Mouse (Mus musculus) telencephalon, adult 2 months (tissue): Measurements from ENCODE around the gene Lcorl.
A peak's percentile ranks its signal among the peaks of the same experiment; 100 is the strongest.

Experiments used
- DNase-seq: peaks from one replicate; pipeline ENCODE4 v3.0.0-alpha.2; 2011; ENCODE audit warnings: low read depth, low spot score

Gene Lcorl

DNA sequence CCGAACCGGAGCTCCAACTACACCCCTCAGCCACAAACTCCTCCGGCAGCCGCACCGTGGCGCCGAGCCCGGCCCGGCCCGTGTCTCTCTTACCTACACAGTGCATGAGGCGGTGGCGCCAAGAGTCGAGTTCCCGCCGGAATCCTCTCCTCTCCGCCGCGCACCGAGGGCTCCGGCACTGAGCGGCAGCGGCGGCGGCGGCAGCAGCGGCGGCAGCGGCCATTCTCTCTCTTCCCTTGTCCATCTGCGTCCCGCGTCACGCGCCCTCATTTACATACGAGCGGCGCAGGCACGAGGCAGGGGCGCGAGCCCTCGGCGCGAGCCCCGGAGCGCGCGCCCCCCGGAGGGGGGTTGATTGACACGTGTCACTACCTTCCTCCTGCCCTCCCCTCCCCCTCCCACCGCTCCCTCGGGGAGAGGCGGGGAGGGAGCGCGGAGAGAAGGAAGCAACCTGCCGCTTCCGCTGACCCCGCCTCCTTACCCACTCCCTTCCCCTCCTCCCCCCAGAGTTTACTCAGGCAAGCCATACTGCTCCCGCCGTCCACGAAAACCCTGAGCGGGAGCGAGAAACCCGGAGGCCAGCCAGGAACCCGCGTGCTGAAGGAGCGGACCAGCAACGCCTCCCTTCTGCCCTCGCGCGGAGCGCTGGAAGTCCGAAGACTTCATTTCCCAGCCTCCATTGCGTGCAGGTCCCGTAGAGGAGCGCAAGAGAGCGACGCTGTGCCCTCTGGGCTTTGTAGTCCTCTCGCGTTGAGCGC, at the start of gene Lcorl:
Gene Lcorl, minus strand, starts transcription at position 362 of the 758 bp plus-strand sequence.
- DNase-seq = peak; percentile 92

DNA sequence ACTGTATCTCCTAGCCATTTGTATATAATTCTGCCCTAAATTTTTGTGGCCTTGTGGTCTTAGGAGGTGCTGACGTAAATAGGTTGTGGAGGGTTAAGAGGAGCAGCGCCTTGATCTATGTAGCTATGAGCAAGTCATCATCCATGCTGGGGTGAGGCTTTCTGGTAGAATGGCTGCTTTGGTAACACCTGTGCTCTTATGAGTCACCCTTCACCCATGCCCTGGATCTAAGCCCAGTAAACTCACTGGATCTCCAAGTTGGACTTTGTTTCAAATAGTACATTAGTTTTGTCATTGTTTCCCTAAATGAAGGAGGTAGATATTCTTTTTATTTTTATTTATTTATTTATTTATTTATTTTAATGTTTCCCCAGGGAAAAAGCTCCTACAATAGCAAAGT, 47.3 kb upstream of the Lcorl start:
- DNase-seq = no peak

DNA sequence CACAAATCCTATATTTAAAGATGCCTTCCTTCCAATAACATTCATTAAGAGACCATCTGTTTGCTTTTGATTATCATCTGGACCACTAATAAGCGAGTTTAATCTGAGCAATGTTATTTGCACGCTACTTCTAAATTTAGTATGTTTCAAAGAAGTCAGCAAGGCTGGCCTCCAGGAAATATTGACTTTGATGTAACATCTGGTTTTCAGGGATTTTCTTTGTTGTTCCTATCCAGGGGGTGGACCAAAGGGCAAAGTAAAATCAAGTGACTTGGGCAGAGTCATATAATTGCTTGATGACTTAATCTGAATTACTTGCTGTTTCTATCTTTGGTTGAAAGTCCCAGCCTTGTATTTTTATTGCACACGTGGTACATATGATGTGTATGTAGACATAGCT, 45.8 kb upstream of the Lcorl start:
- no peak for DNase-seq

DNA sequence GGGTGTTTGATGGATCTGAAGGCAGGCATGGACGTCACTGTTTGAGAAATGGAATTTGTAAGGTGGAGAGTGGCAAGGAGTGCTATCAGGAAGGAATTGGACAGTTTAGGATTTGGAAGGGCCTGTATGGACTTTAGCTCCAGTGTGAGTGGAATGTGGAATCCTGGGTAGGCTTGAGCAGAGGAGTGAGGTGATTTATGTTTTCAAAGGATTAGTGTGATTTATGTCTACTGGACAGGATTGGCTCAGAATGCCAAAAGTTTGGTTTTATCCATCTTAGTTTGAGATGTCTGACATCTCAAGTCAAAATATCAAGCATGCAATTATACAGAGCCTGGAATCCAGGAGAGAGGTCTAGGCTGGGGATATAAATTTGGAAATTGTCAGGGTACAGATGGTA, 37.9 kb upstream of the Lcorl start:
- DNase-seq = no peak

DNA sequence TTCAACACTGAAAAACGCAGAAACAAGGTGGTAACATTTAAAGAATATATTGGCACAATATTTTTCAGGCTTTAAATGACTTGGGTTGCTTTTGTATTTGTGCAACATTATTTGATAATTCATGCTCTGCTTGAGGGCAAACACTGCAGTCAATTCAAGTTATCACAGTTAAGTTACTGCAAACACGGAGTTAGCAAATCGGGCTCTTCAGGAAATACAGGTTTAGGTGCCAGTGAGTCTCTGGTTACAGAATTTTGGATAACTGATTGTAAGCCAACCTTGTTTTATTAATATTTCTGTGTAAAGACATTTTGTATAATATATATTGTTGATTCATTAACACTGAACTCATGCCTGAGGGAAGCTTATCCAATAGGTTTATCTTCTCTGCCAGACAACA, 36.3 kb upstream of the Lcorl start:
- no peak for DNase-seq

DNA sequence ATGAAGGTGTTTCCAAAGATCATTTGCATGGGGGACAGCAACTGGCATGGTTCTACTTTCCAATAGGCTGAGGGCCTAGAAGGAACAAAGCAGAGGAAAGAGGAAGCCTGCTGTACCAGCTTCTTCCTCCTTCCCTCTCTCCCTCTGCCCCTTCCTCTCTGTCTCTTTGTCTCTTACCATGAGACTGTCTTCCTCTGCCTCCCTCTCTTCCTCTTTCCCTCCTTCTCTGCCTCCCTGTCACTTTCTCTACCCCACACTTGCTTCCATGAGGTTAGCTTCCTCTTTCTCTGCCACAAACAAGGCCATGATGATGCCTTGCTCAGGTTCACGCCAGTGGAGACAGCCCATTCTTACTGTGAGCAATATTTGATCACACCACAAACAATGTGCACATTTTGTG, 18.9 kb upstream of the Lcorl start:
- DNase-seq = no peak

DNA sequence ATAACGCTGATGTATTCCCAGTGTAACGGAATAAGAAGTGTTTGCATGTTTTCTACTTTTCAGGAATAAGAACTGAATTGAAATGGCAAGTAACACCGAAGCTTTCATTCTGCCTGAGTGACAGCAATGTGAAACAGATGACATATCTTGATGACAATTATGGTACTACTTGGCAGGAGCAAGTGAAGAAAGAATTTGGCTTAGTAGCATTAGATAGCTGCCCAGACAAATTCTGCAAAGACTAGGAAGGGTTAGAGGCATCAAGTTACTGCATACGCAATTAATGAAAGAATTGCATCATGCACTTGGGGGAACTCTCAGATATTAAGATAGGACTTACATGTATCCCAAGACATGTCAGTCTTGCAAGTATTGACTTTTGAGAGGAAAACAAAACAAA, 18.1 kb upstream of the Lcorl start:
- no peak for DNase-seq

DNA sequence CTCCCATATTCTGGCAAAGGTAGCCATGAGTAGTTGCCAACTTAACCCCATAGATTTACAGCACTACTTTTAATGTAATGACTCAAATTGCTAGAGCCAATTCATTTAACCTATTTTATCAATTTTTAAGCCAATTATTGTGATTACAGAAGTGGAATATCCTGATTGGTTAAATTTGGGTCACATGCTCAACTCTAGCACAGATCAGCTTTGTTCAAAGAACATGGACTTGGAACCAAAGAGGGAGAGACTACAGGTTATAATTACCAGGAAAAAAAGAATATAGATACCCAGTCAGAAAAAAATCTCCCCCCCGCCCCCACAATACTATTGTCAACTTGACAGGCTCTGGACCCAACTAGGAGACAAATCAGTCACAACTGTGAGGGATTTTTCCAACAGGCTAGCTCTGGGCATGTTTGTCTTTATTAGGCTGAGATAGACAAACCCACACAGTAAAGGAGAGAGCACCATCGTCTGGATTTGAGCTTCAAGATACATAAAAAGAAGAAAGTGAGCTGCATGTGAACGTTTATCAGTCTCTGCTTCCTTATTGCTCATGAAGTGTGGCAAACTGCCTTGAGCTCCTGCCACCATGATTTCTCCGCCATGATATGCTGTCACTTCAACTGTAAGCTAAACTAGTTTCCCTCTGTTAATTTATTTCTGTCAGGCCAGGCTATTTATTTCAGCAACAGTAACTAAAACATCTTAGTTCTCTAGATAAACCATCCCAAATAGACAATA, 17.0 kb upstream of the Lcorl start:
- no peak for DNase-seq

DNA sequence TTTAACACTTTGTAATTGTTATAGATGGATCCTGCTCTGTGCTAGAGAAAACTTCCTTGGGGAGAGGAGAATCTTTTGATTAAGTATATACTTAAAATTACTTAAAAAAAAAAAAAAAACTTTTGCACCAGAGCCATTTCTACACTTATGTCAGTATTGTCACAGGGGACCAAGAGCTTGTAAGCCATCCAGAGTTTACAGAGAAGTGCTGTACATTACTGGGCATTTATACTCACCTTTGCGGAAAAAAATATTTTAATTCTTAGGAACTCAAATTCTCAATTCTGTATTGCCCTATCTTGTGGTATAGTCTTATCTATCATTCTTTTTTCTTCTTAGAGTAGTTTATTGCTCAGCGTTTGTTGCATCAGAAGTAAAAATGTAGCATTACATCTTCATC, 953 bp upstream of the Lcorl start:
- DNase-seq = no peak

DNA sequence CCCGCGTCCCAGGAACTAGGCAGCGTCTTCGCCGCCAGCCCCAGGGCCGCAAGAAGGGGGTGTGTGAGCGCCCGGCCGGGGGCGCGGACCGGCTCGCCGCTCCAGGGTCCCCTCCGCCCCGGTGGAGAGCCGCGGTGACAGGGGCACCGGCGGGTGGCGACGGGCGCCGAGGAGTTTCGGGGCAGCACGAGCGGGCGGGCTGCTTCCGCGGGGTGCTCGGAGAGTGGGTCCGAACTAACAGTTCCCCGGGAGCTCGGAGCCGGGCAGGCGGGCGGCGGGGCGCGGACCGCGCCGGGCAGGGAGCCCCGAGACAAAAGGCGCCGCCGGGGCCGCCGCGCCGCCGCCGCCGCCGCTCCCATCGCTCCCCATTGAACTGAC, 550 bp downstream of the Lcorl start:
- no peak for DNase-seq

DNA sequence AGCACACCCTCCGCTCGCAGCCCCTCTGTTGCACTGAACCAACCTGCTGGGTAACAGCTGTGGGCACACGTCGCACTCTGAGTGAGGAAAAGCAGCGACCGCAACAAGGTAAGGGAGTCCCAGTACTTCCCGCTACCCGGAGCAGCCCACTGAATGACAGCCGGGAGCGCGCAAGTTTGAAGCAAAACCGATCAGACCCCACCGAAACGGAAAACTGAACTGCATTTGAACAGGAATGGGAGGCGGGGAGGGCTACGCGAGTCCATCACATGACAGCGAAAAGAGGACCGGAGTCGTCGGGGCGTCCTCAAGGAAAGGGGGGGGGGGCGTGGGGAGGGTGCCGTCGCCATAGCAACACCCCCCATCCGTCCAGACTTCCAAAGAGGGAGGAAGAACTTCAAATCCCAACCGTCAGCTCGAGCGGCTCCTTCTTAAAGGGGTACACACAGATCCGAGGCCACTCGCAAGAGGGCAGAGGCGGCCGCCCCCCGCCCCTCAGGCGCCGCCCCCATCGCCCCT, 1.1 kb downstream of the Lcorl start:
- DNase-seq = peak; percentile 63

DNA sequence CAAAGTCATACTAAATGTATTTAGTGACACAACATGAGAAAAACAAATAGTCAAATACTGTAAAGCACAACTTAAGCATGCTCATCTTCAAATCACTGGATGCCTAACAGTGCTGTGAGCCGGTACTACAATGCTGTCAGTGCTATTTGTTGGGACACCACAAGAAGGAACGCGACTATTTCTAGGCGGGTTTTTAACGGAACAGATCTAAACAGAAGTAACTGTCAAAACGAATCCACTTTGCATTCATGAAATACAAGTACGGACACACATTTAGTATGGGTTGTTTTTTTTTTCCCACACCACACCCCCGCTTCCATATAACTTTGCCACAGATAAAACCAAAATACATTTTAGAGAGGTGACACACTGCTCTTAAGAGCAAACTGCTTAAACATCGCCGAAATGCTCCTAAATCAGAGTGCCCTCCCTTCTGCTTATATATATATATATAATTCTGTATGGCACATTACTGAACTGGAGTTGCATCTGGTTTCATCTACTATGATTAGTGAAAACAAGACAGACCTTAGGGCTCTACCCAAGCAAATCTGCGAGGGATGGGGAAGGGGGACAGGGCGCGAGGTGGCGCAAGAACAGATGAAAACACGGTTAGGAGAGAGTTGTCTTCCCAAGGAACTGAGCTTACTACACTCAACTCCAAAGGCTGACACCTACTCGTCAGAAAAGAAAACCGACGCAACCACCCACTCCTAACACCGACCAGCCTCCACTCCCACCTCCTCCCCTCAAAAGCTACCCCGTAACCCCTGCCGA, 1.7 kb downstream of the Lcorl start:
- DNase-seq = peak; percentile 51

DNA sequence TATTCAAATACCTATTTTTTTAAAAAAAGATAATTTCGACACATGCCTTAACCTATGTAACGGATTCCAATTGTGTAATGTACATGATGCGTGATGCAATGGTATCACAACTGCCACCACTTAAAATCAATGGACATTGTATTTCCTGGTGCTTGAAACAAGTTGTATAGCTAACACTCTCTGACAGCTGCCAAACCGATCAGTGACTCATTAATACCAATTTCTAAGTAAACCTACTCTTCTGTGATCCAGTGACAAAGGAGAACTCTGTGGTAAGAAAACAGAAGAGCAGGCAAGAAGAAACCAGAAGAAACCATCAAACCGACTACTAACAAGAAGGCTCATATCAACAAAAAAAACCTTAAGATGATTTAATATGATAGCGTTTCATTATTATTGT, 12.7 kb downstream of the Lcorl start:
- no peak for DNase-seq

DNA sequence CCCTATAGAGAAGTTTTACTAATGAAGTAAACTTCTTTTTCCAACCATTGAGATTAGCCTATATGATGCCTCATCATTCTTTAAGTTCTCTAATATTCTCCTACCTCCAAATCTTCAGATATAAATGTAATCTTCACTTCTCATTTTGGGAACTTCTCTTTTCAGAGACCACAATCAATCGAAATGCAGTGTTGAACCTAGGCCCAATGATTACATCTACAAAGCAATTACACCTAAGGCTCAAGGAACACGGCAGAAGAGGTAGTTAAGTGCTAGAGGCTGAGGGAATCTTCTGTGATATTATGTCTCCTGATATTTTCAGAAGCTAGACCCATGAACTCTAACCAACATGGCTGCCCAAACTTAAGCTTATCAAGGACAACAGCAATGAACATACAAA, 22.3 kb downstream of the Lcorl start:
- DNase-seq = no peak

DNA sequence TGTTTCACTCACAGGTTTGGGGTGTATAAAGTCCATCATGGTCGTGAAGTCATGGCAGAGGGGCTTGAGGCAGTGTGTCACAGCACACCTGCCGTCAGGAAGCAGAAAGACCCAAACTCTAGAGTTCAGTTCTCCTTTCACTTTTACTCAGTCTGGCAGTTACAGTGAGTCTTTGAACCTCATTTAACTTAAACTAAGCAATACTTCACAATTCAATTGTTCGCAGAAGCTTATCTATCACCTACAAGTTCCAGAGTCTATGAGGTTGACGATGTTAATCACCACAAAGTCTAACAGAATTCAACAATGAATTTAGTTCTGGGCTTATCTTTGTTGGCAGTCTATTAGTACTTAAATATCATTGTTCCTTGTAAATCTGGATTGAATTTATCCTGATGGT, 45.9 kb downstream of the Lcorl start:
- DNase-seq = no peak

DNA sequence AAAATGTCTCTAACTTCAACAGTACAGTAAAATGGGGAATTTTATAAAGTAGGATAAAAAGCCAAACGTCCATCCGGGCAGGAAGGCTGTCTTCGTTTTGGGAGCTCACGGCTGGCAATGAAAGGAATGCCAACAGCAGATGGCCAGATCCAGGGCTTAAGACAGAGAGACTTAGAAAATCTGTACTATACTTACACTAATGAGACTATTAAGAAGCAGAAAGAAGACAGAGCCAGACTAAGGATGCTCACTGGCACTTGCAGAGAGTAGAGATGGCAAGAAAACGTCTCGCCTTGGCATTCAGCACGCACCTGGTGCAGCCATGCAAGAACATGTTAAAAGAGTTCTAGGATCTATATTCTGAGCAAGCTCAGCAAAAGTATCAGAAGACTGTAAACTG, 65.6 kb downstream of the Lcorl start:
- no peak for DNase-seq

DNA sequence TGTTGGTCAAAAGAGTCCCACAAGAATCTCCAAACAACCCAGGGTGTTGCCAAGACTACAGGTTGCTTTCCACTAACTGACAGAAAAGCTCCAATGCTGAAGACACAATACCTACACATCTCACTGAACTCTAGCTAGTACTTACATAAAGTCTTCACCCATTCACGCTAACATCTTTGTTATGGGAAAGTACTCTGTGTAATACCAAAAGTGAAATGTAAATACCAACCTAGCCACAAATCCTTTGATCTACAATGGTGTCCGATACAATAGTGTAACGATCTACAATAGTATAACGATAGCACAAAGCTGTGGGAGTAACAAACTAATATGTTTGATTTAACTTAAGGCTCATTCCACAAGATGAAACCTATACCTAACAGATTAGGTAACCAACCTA, 67.2 kb downstream of the Lcorl start:
- no peak for DNase-seq

DNA sequence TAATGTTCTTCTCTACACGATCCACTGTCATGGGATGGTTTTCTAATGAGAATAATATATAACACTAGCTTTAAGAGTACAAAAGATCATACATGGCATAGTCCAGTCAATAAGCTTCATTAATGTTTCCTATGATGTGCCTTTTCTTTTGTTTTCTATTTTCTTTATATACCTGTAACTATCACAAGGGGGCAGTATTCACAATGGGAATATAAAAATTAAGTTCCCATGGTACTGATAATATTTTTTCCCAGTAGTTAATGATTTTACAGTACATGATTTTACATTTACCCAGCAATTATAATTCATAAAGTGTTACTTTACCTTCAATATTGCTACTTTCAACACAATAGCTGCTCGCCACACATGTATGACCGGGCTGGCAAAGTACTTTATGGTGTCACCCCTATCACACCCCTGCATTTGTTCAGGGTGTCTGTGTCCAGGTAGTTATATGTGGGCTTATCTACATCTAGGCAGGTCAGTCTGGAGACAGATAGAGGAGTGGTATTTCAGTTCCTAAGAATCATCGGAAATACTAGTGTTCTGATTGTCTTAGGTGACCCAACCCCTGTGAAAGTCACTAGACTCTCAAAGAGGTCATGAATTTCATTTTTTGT, 99.8 kb downstream of the Lcorl start:
- DNase-seq = no peak

DNA sequence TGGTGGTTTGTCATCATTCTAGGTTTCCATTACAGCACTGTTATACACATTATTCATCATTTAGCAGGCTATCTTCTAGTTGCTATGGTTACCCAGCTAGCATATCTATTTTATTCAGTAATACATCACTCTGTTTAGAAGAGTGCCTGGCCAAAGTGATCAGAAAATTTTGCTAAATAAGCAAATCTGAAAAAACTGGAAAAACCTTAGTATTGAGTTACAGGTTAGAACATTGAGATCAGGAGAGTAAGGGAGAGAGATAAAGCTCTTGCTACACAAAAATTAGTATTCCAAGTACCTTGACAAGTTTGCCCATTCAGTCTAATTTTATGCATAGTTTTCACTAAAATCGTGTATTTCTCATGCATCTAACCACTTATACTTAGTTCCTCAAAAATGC, 119.5 kb downstream of the Lcorl start:
- DNase-seq = no peak

DNA sequence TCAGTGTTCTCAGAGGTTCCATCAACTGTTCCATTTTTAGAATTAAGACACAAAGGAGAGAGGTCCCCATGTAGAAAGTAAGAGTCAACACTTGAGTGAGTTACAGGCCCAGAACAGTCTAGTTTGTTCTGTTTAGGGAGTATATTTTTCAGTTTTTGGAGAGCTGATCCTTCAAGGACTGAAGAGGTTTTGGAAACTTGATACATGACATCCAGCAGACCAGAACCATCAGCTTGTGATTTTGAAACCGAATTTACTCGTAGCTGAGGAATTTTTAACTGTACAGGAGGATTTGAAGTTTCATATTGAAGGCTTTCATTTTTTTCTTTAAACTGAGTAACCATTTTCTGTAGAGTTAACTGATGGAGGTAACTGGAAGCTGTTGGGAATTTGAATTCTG, 123.7 kb downstream of the Lcorl start:
- no peak for DNase-seq

DNA sequence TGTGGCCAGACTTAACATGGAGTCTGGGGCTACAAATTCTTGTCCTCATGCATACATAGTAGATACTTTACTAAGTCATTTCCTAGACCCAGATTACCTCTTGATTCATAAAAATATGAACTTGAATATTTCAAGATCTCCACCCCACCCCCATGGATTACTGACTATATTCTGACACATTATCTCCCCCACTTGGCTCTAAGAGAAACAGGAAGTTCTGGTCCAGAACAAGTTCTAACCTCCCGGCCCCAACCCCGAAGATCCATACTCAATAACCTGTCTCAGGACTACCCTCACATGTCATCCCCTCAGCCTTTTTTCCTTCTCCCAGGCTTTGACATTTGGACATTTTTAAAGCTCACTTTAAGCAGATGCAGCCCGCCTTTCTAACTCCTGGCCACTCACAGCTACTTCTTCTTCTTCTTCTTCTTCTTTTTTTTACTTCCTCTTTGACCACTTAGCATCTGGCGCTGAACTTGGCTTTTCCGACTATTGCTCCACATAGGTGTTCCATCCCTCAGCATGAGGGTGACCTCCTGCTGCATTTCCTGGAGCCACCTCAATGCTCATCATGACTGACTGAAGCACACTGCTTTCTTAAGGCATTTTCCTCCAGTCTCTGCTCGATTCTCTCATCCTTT, 138.4 kb downstream of the Lcorl start:
- no peak for DNase-seq
